Mouse (Mus musculus): ENCODE measurements around the gene Rdh19.

- TF ChIP-seq CTCF (IDR thresholded peaks at IDR 0.05; ENCODE audit: control insufficient read depth, insufficient read depth, insufficient read length), result no peak
- TF ChIP-seq USF1 (IDR thresholded peaks at IDR 0.05; ENCODE audit: low read depth), result no peak
- no peak for TF ChIP-seq MAX (IDR thresholded peaks at IDR 0.05)
- TF ChIP-seq MYOD1 (IDR thresholded peaks at IDR 0.05; ENCODE audit: control insufficient read depth, insufficient read length, low read depth), result no peak
Measured at GRCm38 (mm10) chr10:127801612-127802011, 48.1 kb upstream of the Rdh19 start.
